Mouse (Mus musculus) midbrain, embryonic 14.5 days (tissue): Measurements from ENCODE around the gene Wscd2. TPM values are rescaled to one million over a fixed set of nuclear protein-coding genes. Genes with fewer than 3 reads are reported as not detected.

Experiments used
- ATAC-seq: fragments of 200-750 bp; cut with Nextera tagmentation; 2 replicates; pipeline ENCODE4 v1.8.0; 2017; ENCODE audit warnings: moderate number of reproducible peaks, moderate library complexity; ENCODE audit not compliant: low FRiP score, low TSS enrichment
- DNase-seq: peaks from one replicate; pipeline ENCODE4 v3.0.0-alpha.2; 2015
- H3K27ac ChIP-seq: fragments of 300-500 bp; sonication (generic); replicated peaks from 2 replicates; pipeline ENCODE4 v1.5.1; 2014; ENCODE audit warnings: mild to moderate bottlenecking, low read depth, low read length, moderate library complexity
- H3K27me3 ChIP-seq: fragments of 300-500 bp; sonication (generic); 2 replicates; pipeline ENCODE4 v1.6.1; 2014; ENCODE audit warnings: low read length, control low read depth, mixed read lengths; ENCODE audit not compliant: control insufficient read depth, insufficient read depth
- H3K36me3 ChIP-seq: fragments of 300-500 bp; sonication (generic); 2 replicates; pipeline ENCODE4 v1.6.1; 2014; ENCODE audit warnings: low read length, control low read depth; ENCODE audit not compliant: control insufficient read depth, insufficient read depth
- H3K4me1 ChIP-seq: fragments of 300-500 bp; sonication (generic); 2 replicates; pipeline ENCODE4 v1.6.1; 2014; ENCODE audit warnings: mild to moderate bottlenecking, antibody characterized with exemption, low read length, control low read depth; ENCODE audit not compliant: control insufficient read depth, insufficient read depth
- H3K4me2 ChIP-seq: fragments of 300-500 bp; sonication (generic); 2 replicates; pipeline ENCODE4 v1.6.1; 2014; ENCODE audit warnings: mild to moderate bottlenecking, low read length, moderate library complexity
- H3K4me3 ChIP-seq: fragments of 300-500 bp; sonication (generic); replicated peaks from 2 replicates; pipeline ENCODE4 v1.5.1; 2014; ENCODE audit warnings: low read depth, low read length
- H3K9ac ChIP-seq: fragments of 300-500 bp; sonication (generic); replicated peaks from 2 replicates; pipeline ENCODE4 v1.6.1; 2014; ENCODE audit warnings: mild to moderate bottlenecking, low read length, moderate library complexity
- H3K9me3 ChIP-seq: fragments of 300-500 bp; sonication (generic); 2 replicates; pipeline ENCODE4 v1.6.1; 2016; ENCODE audit warnings: low read length, control low read depth, mixed read lengths; ENCODE audit not compliant: control insufficient read depth
- WGBS: fragments of 180-500 bp; shearing (Covaris S2); extraction: QIAGEN DNeasy Blood & Tissue Kit; methylation state at CpG from one replicate; pipeline ENCODE4 v1.1.7; 2014; 5-methylcytosine and 5-hydroxymethylcytosine counted together
- polyA plus RNA-seq: library from polyadenylated mRNA; unstranded; fragments of >200 nt; fragmentation: Nextera tagmentation; extraction: Ambion mirVana; gene quantifications from 2 replicates; pipeline ENCODE4 v1.2.1, GENCODE M21; 2014

The Wscd2 gene
- polyA plus RNA-seq, 1 experiment from 2014 or later, result 10.7 TPM

DNA sequence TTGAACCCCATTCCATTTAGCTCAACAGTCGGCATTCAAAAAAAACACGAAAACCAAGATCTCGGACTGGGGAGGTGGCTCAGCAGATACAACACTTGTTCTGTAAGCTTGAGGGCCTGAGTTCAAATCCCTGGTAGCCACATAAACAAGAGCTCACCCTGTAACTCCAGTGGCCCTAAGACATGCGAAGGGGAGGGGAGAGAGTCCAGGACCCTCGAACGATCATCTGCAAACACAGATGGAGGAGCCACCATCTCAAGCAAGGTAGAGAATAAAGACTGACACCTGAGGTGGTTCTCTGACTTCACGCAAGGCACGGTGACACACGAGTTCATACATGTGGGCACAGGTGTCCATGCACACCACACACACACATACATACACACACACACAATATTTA lies 516 bp upstream of the Wscd2 start:
- DNase-seq (no peak), ATAC-seq (no peak)
- Histone ChIP-seq H3K4me2 (no peak overlapping the region), H3K27ac (no peak overlapping the region), H3K27me3 (0 out of 2 replicates have a peak, but pooled peaks cover 3% of the 10 kb centered on the region), H3K4me3 (no peak overlapping the region), H3K36me3 (no peaks in the 10 kb centered on the region), H3K9ac (no peak overlapping the region), H3K9me3 (no peaks in the 10 kb centered on the region), H3K4me1 (peaks cover 29% of the 10 kb centered on the region)
- 94% methylated on average over 9 of the region's 9 CpGs for WGBS

DNA sequence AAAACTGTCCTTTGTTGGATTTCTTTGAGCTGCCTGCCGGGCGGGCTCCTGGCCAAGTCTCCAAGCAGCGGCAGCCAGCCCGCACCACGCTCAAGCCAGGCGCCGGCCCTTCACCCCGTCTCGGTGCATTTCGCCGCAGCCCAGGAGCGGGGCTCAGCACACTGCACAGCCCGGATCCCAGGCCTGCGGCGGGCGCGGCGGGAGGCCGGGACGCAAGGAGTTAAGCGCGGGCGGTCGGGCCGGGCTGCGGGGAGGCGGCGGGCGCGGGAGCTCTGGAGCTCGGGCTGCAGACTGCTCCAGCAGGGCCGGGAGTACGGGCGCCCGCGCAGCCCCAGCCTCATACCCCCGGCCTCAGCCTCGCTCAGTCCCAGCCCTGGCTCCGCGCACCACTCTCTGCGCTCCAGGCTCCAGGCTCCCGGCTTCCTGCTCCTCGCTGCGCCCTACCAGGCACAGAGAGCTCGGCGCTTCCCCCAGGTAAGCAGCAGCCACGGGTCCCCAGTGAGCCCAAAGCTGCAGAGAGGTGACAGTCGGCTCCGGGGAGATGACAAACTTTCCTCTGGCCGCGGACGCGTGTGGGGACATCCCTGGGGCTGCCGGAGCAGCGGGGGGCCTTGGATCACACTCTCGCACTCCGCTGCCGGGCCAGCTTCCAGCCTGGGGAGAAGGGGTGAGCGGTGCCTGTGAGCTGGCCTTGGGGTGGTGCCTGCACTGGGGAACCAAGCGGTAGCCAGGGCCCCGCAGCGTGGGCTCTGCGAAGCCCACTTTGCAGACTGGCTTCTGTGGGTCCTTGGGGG lies 531 bp downstream of the Wscd2 start:
- DNase-seq (peak; percentile 84), ATAC-seq (peak; percentile 76)
- WGBS, result 1% methylated on average over 63 of the region's 63 CpGs
- peak overlapping the region; percentile 82 for H3K4me2 ChIP-seq
- H3K27me3 ChIP-seq, result 0 out of 2 replicates have a peak, but pooled peaks cover 3% of the 10 kb centered on the region
- H3K4me1 ChIP-seq, result peaks cover 29% of the 10 kb centered on the region
- H3K9ac ChIP-seq, result peak overlapping the region; percentile 91
- H3K36me3 ChIP-seq, result no peaks in the 10 kb centered on the region
- no peaks in the 10 kb centered on the region for H3K9me3 ChIP-seq
- peak overlapping the region; percentile 62 for H3K4me3 ChIP-seq
- H3K27ac ChIP-seq, result peak overlapping the region; percentile 83

DNA sequence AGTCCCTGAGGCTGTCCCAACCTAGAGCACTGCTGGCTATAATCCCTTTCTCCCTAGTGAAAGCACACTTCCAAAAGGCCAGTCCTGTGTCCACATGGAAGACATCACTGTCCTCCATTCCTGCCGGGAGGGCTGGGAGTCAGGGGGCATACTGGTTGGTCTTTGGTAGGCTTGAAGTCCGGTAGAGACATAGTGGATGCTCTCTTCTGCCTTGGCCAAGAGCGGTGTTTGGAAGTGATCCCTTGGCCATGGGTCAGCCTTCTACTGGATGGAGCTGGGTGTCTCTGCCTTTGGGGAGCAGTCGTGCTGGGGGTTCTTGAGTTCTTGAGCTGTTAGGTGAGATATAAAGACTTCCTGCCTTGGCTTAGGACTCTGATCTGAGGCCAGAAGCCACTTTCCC lies 1.4 kb downstream of the Wscd2 start:
- H3K27me3 ChIP-seq, result 0 out of 2 replicates have a peak, but pooled peaks cover 3% of the 10 kb centered on the region
- peak overlapping the region; percentile 62 for H3K4me3 ChIP-seq
- H3K27ac ChIP-seq, result 0 out of 2 replicates have a peak overlapping the region, but pooled peaks have one; percentile 83
- H3K36me3 ChIP-seq, result no peaks in the 10 kb centered on the region
- H3K4me1 ChIP-seq, result peaks cover 29% of the 10 kb centered on the region
- DNase-seq (no peak), ATAC-seq (no peak)
- no peaks in the 10 kb centered on the region for H3K9me3 ChIP-seq
- 68% methylated on average over 4 of the region's 4 CpGs for WGBS
- peak overlapping the region; percentile 91 for H3K9ac ChIP-seq
- H3K4me2 ChIP-seq, result peak overlapping the region; percentile 82

DNA sequence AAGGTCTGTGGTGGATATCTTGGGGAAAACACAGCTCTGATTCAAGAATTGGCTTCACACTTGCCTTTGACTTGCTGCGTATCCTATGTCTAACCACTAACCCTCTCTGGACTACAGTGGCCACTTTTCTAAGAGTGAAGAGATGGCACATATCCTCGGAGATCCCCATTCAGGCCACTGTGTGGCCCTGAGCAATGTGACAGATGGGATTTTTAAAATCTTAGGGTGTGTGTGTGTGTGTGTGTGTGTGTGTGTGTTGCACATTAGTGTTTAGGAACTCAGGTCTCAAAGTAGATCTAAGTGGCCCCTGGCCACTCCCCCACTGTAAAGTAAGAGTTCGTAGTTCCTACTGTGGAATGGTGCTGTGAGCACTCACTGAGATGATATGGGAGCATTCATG lies 1.9 kb downstream of the Wscd2 start:
- Histone ChIP-seq H3K4me2 (peak overlapping the region; percentile 82), H3K4me1 (peaks cover 29% of the 10 kb centered on the region), H3K4me3 (peak overlapping the region; percentile 62), H3K36me3 (no peaks in the 10 kb centered on the region), H3K9me3 (no peaks in the 10 kb centered on the region), H3K27ac (no peak overlapping the region), H3K27me3 (0 out of 2 replicates have a peak, but pooled peaks cover 3% of the 10 kb centered on the region), H3K9ac (peak overlapping the region; percentile 91; the same call in 1 of the 2 replicates)
- 85% methylated on average over 3 of the region's 3 CpGs for WGBS
- ATAC-seq (no peak), DNase-seq (no peak)

DNA sequence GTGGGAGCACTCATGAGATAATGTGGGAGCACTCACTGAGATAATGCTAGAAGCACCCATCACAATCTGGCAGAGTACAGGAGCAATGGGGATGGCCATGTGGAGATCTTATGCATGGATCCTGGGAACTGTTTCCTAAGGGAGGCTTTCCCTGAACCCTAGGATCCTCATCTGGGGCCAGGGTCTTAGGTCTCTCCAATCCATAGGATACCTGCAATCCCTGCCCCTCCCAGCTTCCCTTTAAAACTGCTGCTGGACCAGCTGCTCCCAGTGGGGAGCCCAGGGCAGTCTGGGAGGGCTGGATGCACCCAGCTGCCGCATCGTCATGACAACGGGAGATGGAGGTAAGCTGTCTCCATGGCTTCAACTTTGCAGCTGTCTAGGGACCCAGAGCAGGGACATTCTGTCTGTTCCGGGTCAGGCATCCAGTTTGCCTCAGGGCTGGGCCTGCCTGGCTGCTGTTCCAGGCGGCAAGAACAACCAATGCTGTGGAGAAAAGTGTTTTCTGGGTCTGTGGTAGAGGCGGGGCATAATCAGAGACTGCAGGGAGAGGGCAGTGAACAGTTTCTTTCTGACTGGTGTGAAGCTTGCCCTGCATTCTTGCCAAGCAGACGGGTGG lies 2.4 kb downstream of the Wscd2 start:
- Histone ChIP-seq H3K27ac (peak overlapping the region; percentile 55; the same call in 1 of the 2 replicates), H3K4me3 (peak overlapping the region; percentile 20), H3K27me3 (0 out of 2 replicates have a peak, but pooled peaks cover 3% of the 10 kb centered on the region), H3K36me3 (no peaks in the 10 kb centered on the region), H3K9ac (0 out of 2 replicates have a peak overlapping the region, but pooled peaks have one; percentile 12), H3K4me2 (peak overlapping the region; percentile 82), H3K9me3 (no peaks in the 10 kb centered on the region), H3K4me1 (peaks cover 29% of the 10 kb centered on the region)
- DNase-seq (peak; percentile 69), ATAC-seq (no peak)
- WGBS, result 4% methylated on average over 7 of the region's 7 CpGs

- no peak overlapping the region for H3K9ac ChIP-seq
- DNase-seq (no peak), ATAC-seq (no peak)
- H3K4me1 ChIP-seq, result peaks cover 29% of the 10 kb centered on the region
- H3K4me2 ChIP-seq, result peak overlapping the region; percentile 82
- no peaks in the 10 kb centered on the region for H3K9me3 ChIP-seq
- H3K4me3 ChIP-seq, result no peak overlapping the region
- H3K27ac ChIP-seq, result no peak overlapping the region
- H3K27me3 ChIP-seq, result 0 out of 2 replicates have a peak, but pooled peaks cover 3% of the 10 kb centered on the region
- H3K36me3 ChIP-seq, result no peaks in the 10 kb centered on the region
- WGBS, result 75% methylated on average over 8 of the region's 8 CpGs
Observed at GRCm38 (mm10) chr5:113493997-113494396, 3.9 kb downstream of the Wscd2 start.

DNA sequence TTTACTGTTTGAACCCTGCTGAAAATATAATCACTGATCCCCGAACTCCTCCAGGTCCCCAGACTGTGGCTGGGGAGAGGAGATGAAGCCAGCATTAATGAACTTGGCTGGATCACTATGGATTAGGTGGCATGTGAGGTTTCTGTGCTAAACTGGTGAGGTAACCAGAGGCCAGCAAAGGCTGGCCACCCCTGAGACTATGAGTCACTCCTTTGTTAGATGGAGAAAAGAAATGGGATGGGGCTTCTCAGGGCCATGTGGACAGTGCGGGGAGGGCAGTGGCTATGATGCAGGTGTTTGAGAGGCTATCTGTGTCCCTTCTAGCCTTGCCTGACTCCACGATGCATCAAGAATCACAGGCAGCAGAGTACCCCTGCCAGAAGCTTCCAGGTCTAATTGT lies 6.8 kb downstream of the Wscd2 start:
- H3K36me3 ChIP-seq, result no peaks in the 10 kb centered on the region
- H3K9ac ChIP-seq, result no peak overlapping the region
- WGBS, result 51% methylated on average over 3 of the region's 3 CpGs
- H3K4me1 ChIP-seq, result peaks cover 19% of the 10 kb centered on the region
- H3K27me3 ChIP-seq, result no peaks in the 10 kb centered on the region
- H3K9me3 ChIP-seq, result no peaks in the 10 kb centered on the region
- H3K4me2 ChIP-seq, result no peak overlapping the region
- ATAC-seq (no peak), DNase-seq (no peak)
- no peak overlapping the region for H3K4me3 ChIP-seq
- H3K27ac ChIP-seq, result no peak overlapping the region

GRCm38 (mm10) chr5:113499421-113499820 lies 9.3 kb downstream of the Wscd2 start:
- H3K4me2 ChIP-seq, result no peak overlapping the region
- no peak overlapping the region for H3K9ac ChIP-seq
- DNase-seq, result no peak
- H3K27ac ChIP-seq, result no peak overlapping the region
- no peaks in the 10 kb centered on the region for H3K27me3 ChIP-seq
- ATAC-seq, result no peak
- 89% methylated on average over 11 of the region's 11 CpGs for WGBS
- peaks cover 14% of the 10 kb centered on the region for H3K4me1 ChIP-seq
- H3K4me3 ChIP-seq, result no peak overlapping the region
- H3K9me3 ChIP-seq, result no peaks in the 10 kb centered on the region
- no peaks in the 10 kb centered on the region for H3K36me3 ChIP-seq
